Mouse (Mus musculus) bone marrow, adult 2 months (tissue): ENCODE measurements around the gene Hibadh. TPM values are rescaled to one million over a fixed set of nuclear protein-coding genes. Genes with fewer than 3 reads are reported as not detected.
"Not testable (repeated sequence)": the region's sequence is repeated elsewhere in the genome, so short reads cannot be mapped to it uniquely, and the experiment has no call there.

Experiments
- H3K27ac ChIP-seq: fragments of 200-500 bp; 2 replicates; pipeline ENCODE4 v1.5.1; 2012; ENCODE audit warnings: low read depth, mild to moderate bottlenecking, control low read depth, inconsistent platforms, low read length; ENCODE audit not compliant: control insufficient read depth, poor library complexity, insufficient read depth
- H3K4me1 ChIP-seq: fragments of 200-500 bp; 2 replicates; pipeline ENCODE4 v1.6.1; 2011; ENCODE audit warnings: low read length; ENCODE audit not compliant: control insufficient read depth, insufficient read depth
- H3K4me3 ChIP-seq: fragments of 200-500 bp; replicated peaks from 2 replicates; pipeline ENCODE3; 2011; ENCODE audit warnings: mild to moderate bottlenecking, low read depth, low read length, control low read depth; ENCODE audit not compliant: control insufficient read depth
- CTCF ChIP-seq: fragments of 200-500 bp; IDR thresholded peaks from 2 replicates; pipeline ENCODE4 v1.5.1; 2011; ENCODE audit warnings: low read length, control low read depth; ENCODE audit not compliant: control insufficient read depth, insufficient read depth
- POLR2A ChIP-seq: fragments of 200-500 bp; IDR thresholded peaks from 2 replicates; pipeline ENCODE4 v1.6.1; 2011; ENCODE audit warnings: low read depth, mild to moderate bottlenecking, control low read depth, low read length, borderline replicate concordance; ENCODE audit not compliant: control insufficient read depth
- WGBS: fragments of 180-500 bp; shearing (Covaris S2); methylation state at CpG from one replicate; pipeline ENCODE4 v1.1.7; 2018; 5-methylcytosine and 5-hydroxymethylcytosine counted together
- polyA plus RNA-seq: library from polyadenylated mRNA; stranded (reverse); fragments of >200 nt; gene quantifications from 2 replicates; pipeline ENCODE4 v1.2.4, GENCODE M21; 2011; ENCODE audit warnings: low replicate concordance; ENCODE audit not compliant: missing spikeins, insufficient read depth, insufficient read length

The Hibadh gene
- polyA plus RNA-seq, 1 experiment = 21.7 TPM

GRCm38 (mm10) chr6:52674541-52674940 is 34.4 kb upstream of the Hibadh start:
- H3K4me1 ChIP-seq = peaks cover 2% of the 10 kb centered on the region
- no peak overlapping the region for H3K27ac ChIP-seq
- TF ChIP-seq CTCF (no peak), POLR2A (no peak)
- WGBS = 77% methylated on average over 12 of the region's 12 CpGs
- no peak overlapping the region for H3K4me3 ChIP-seq

DNA sequence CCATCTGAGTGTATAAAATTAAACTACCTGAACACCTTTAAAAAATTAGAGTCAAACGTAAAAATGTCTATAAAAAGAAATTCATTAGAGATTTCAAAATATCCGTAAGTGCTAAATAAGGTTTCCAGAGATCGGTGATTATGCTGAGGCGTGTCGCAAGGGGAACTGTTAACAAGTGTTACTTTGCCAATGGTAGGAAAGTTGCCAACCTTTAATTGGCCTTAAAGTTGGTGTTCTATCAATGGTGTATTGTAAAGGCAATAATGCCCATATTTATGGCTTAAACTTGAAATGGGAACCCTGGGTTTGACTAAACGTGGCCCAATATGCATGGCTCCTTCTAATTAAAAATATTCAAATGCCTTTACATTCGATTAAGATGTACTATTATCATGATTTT is 33.5 kb upstream of the Hibadh start:
- Histone ChIP-seq H3K4me1 (peaks cover 2% of the 10 kb centered on the region), H3K27ac (no peak overlapping the region), H3K4me3 (no peak overlapping the region)
- TF ChIP-seq POLR2A (no peak), CTCF (no peak)
- 52% methylated on average over 7 of the region's 7 CpGs for WGBS

DNA sequence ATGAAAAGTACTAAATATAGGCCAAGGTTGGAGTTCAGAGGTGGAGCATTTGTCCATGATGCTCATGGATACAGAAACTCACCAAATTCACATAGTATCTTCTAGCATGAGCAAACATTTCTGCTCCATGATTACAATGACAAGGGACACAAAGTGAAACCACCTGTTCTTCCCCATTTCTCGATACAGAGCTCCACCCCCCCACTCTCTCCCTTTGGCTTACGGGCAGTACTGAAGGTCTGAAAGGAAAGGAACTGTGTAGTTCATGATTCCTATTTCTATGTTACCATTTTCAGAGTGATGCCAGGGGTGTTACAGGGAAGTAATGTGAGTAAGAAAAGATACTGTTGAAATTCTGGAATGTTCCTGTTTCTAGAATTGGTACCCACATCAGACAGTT is 32.4 kb upstream of the Hibadh start:
- no peaks in the 10 kb centered on the region for H3K4me1 ChIP-seq
- 6% methylated on average over 2 of the region's 2 CpGs for WGBS
- peak overlapping the region; percentile 29 for H3K4me3 ChIP-seq
- H3K27ac ChIP-seq = no peak overlapping the region
- TF ChIP-seq CTCF = no peak
- no peak for TF ChIP-seq POLR2A

- TF ChIP-seq POLR2A = no peak
- no peak for TF ChIP-seq CTCF
- Histone ChIP-seq H3K4me3 (no peak overlapping the region), H3K4me1 (no peaks in the 10 kb centered on the region), H3K27ac (no peak overlapping the region)
- WGBS = 22% methylated on average over 8 of the region's 8 CpGs
Observed at GRCm38 (mm10) chr6:52671791-52672190, 31.6 kb upstream of the Hibadh start.

GRCm38 (mm10) chr6:52669878-52670277 is 29.7 kb upstream of the Hibadh start:
- H3K4me1 ChIP-seq, H3K27ac ChIP-seq, H3K4me3 ChIP-seq: not testable (repeated sequence)
- WGBS = 35% methylated on average over 2 of the region's 2 CpGs

DNA sequence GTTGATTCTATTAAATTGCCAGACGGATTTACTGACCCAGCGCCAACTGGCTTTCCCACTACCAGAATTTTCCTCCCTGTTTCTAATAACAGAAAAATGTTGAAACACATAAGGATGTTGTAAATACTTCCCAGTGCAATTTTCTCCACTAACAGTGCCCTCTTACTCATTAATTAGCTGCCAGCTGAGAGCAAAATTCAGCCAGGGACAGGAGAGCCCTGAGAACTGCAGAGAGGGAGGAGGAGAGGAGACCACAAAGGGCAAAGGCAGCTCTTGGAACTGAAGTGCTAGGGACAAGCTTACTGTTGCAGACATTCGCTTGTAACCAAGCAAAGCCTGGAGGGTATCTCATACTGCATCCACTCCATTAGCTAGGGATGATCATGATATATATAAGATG is 27.5 kb upstream of the Hibadh start:
- WGBS = 70% methylated on average over 3 of the region's 3 CpGs
- Histone ChIP-seq H3K27ac (no peak overlapping the region), H3K4me3 (no peak overlapping the region), H3K4me1 (no peaks in the 10 kb centered on the region)
- no peak for TF ChIP-seq CTCF
- no peak for TF ChIP-seq POLR2A

GRCm38 (mm10) chr6:52663021-52663420 is 22.8 kb upstream of the Hibadh start:
- no peaks in the 10 kb centered on the region for H3K4me1 ChIP-seq
- no peak for TF ChIP-seq POLR2A
- peak; percentile 59; the same call in 1 of the 2 replicates for TF ChIP-seq CTCF
- H3K4me3 ChIP-seq = no peak overlapping the region
- no peak overlapping the region for H3K27ac ChIP-seq
- 34% methylated on average over 5 of the region's 5 CpGs for WGBS

GRCm38 (mm10) chr6:52655266-52655665 is 15.1 kb upstream of the Hibadh start:
- no peak overlapping the region for H3K4me3 ChIP-seq
- no peaks in the 10 kb centered on the region for H3K4me1 ChIP-seq
- no peak overlapping the region for H3K27ac ChIP-seq
- TF ChIP-seq POLR2A (no peak), CTCF (no peak)
- WGBS = 81% methylated on average over 4 of the region's 4 CpGs

DNA sequence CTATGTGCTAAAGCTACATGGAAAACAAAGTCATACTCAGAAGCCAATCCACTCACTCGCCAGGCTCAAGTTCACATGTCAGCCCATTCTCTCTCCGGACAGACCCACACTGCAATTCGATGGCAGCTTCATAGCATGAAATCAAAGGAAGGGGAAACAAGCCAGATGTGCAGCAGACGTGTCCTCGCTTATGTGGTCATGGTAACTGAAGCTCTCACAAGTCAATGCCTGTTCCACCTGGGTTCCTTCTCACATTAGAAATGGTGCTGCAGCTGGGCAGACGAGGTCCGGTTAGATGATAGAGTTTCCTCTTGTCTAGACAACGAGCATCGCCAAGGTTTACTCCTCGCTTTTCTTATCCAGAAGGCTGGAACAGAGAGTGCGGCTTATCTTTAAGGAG is 8.6 kb upstream of the Hibadh start:
- WGBS = 72% methylated on average over 11 of the region's 11 CpGs
- no peak overlapping the region for H3K4me3 ChIP-seq
- no peaks in the 10 kb centered on the region; the same call in 1 of the 2 replicates for H3K4me1 ChIP-seq
- no peak for TF ChIP-seq CTCF
- no peak for TF ChIP-seq POLR2A
- no peak overlapping the region for H3K27ac ChIP-seq

DNA sequence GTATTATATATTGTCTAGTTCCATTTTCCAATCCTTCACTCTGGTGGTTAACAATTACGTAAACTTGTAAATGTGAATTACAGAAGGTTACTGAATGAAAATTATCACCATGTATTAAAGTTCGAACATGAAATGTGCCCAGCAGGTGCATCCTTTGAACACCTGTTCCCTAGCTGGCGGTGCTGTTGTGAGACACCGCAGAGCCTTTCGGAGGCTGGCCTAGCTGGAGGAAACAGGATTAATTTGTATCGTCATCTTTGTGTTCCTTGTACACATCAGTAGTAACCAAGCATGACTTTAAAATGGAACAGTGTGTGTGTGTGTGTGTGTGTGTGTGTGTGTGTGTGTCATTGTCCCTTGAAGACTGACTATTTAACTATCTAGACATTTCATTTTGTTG is 7.8 kb upstream of the Hibadh start:
- WGBS = 81% methylated on average over 6 of the region's 6 CpGs
- Histone ChIP-seq H3K27ac (no peak overlapping the region), H3K4me3 (no peak overlapping the region), H3K4me1 (no peaks in the 10 kb centered on the region; the same call in 1 of the 2 replicates)
- no peak for TF ChIP-seq CTCF
- TF ChIP-seq POLR2A = no peak
